In genomic region chr12:70280381-70280780, GRCm38 (mm10) we compare ENCODE assay signal across 24 mouse cellular contexts. TPM values are rescaled to one million over a fixed set of nuclear protein-coding genes. Genes with fewer than 3 reads are reported as not detected.
A peak's percentile ranks its signal among the peaks of the same experiment; 100 is the strongest.
DNase-seq lines count a peak whose midpoint lies in the region; ATAC-seq and TF ChIP-seq lines count a peak whose summit lies in the region.
"Had no signal": no experiment of that assay in that cellular context is flagged by ENCODE, and none has a peak within 500 bp of the region (broad histone marks: within the 10 kb centered on the region; RNA-seq: fewer than 3 reads in every experiment).

No protein-coding gene starts in this region.

- ATAC-seq in kidney, embryonic 16.5 days (ENCODE audit: low FRiP score, low TSS enrichment) = no peak
- peak; percentile 35; the same call in 1 of the 2 replicates for ATAC-seq in liver, embryonic 16.5 days (ENCODE audit: low read depth)
- ATAC-seq in liver, embryonic 12.5 days = no peak
- ATAC-seq in intestine, embryonic 16.5 days = no peak
- ATAC-seq: forebrain, embryonic 16.5 days; lung, postnatal 0 days had no signal

- TF ChIP-seq POLR2A in kidney, adult 2 months (IDR thresholded peaks at IDR 0.05; ENCODE audit: low read depth, low read length) = no peak

- no peak overlapping the region for H3K4me2 ChIP-seq in kidney, embryonic 16.5 days (replicated peaks; ENCODE audit: low read depth, low read length)
- no peak overlapping the region for H3K4me2 ChIP-seq in liver, embryonic 16.5 days (ENCODE audit: low read depth, low read length)
- H3K4me2 ChIP-seq in liver, embryonic 12.5 days = no peak overlapping the region
- H3K4me2 ChIP-seq in intestine, embryonic 16.5 days (ENCODE audit: low read depth, low read length) = no peak overlapping the region
- H3K4me2 ChIP-seq: heart, embryonic 12.5 days; limb, embryonic 12.5 days; liver, embryonic 15.5 days; midbrain, embryonic 11.5 days had no signal

- H3K27ac ChIP-seq in kidney, adult 2 months (ENCODE audit: insufficient read depth, low read depth, low read length) = no peak overlapping the region
- H3K27ac ChIP-seq in kidney, embryonic 16.5 days (ENCODE audit: low read length) = no peak overlapping the region
- H3K27ac ChIP-seq in liver, embryonic 16.5 days (ENCODE audit: low read length) = no peak overlapping the region
- no peak overlapping the region for H3K27ac ChIP-seq in liver, embryonic 12.5 days
- H3K27ac ChIP-seq in intestine, embryonic 16.5 days (ENCODE audit: low read length) = no peak overlapping the region
- H3K27ac ChIP-seq: embryonic facial prominence, embryonic 10.5 days; limb, embryonic 12.5 days; liver, embryonic 15.5 days had no signal

- H3K36me3 ChIP-seq in kidney, adult 2 months (ENCODE audit: control insufficient read depth, insufficient read depth, low read length) = no peaks in the 10 kb centered on the region
- no peaks in the 10 kb centered on the region for H3K36me3 ChIP-seq in kidney, embryonic 16.5 days (ENCODE audit: insufficient read depth, low read length)
- H3K36me3 ChIP-seq in liver, embryonic 16.5 days (ENCODE audit: control insufficient read depth, insufficient read depth) = no peaks in the 10 kb centered on the region
- no peaks in the 10 kb centered on the region for H3K36me3 ChIP-seq in liver, embryonic 12.5 days
- no peaks in the 10 kb centered on the region for H3K36me3 ChIP-seq in intestine, embryonic 16.5 days (ENCODE audit: control insufficient read depth, insufficient read depth, low read length)
- H3K36me3 ChIP-seq: embryonic facial prominence, embryonic 10.5 days; heart, embryonic 12.5 days; limb, embryonic 12.5 days; liver, embryonic 15.5 days had no signal

- H3K4me1 ChIP-seq in kidney, adult 2 months (ENCODE audit: control insufficient read depth, insufficient read depth, low read length) = peaks cover 4% of the 10 kb centered on the region; the same call in 1 of the 2 replicates
- H3K4me1 ChIP-seq in kidney, embryonic 16.5 days (ENCODE audit: insufficient read depth, low read length) = peaks cover 8% of the 10 kb centered on the region
- no peaks in the 10 kb centered on the region for H3K4me1 ChIP-seq in liver, embryonic 16.5 days (ENCODE audit: control insufficient read depth, low read depth, low read length)
- no peaks in the 10 kb centered on the region for H3K4me1 ChIP-seq in liver, embryonic 12.5 days
- no peaks in the 10 kb centered on the region for H3K4me1 ChIP-seq in intestine, embryonic 16.5 days (ENCODE audit: control insufficient read depth, insufficient read depth, low read length)
- H3K4me1 ChIP-seq: liver, embryonic 15.5 days had no signal

- no peak for TF ChIP-seq CTCF in kidney, adult 2 months (conservative IDR thresholded peaks at IDR 0.05; ENCODE audit: insufficient read depth, insufficient read length, low read depth, low read length)

- H3K27me3 ChIP-seq in kidney, adult 2 months (replicated peaks; ENCODE audit: control insufficient read depth, insufficient read depth, low read length) = no peaks in the 10 kb centered on the region
- no peaks in the 10 kb centered on the region for H3K27me3 ChIP-seq in kidney, embryonic 16.5 days (ENCODE audit: insufficient read depth, low read length)
- no peaks in the 10 kb centered on the region for H3K27me3 ChIP-seq in liver, embryonic 16.5 days (ENCODE audit: control insufficient read depth, insufficient read depth, low read depth, low read length)
- H3K27me3 ChIP-seq in liver, embryonic 12.5 days (replicated peaks) = no peaks in the 10 kb centered on the region
- no peaks in the 10 kb centered on the region for H3K27me3 ChIP-seq in intestine, embryonic 16.5 days (replicated peaks; ENCODE audit: control insufficient read depth, insufficient read depth, low read length)
- H3K27me3 ChIP-seq: heart, embryonic 12.5 days; liver, embryonic 15.5 days had no signal

- no peak overlapping the region for H3K4me3 ChIP-seq in kidney, adult 2 months (ENCODE audit: insufficient read depth, low read depth, low read length)
- no peak overlapping the region for H3K4me3 ChIP-seq in kidney, embryonic 16.5 days (ENCODE audit: low read length)
- no peak overlapping the region for H3K4me3 ChIP-seq in liver, embryonic 16.5 days (ENCODE audit: low read depth, low read length)
- H3K4me3 ChIP-seq in liver, embryonic 12.5 days = no peak overlapping the region
- H3K4me3 ChIP-seq in intestine, embryonic 16.5 days (ENCODE audit: low read length) = no peak overlapping the region
- H3K4me3 ChIP-seq: embryonic facial prominence, embryonic 10.5 days; heart, embryonic 12.5 days; limb, embryonic 12.5 days; liver, embryonic 15.5 days had no signal

- no peak overlapping the region for H3K9ac ChIP-seq in kidney, embryonic 16.5 days (replicated peaks; ENCODE audit: low read length)
- H3K9ac ChIP-seq in liver, embryonic 16.5 days (ENCODE audit: low read depth, low read length) = no peak overlapping the region
- no peak overlapping the region for H3K9ac ChIP-seq in liver, embryonic 12.5 days
- no peak overlapping the region for H3K9ac ChIP-seq in intestine, embryonic 16.5 days (ENCODE audit: low read depth, low read length)
- H3K9ac ChIP-seq: heart, embryonic 12.5 days; limb, embryonic 12.5 days; liver, embryonic 15.5 days had no signal

- H3K9me3 ChIP-seq in kidney, embryonic 16.5 days (ENCODE audit: low read length) = no peaks in the 10 kb centered on the region
- no peaks in the 10 kb centered on the region for H3K9me3 ChIP-seq in liver, embryonic 16.5 days (replicated peaks; ENCODE audit: control insufficient read depth, low read length)
- no peaks in the 10 kb centered on the region for H3K9me3 ChIP-seq in liver, embryonic 12.5 days (replicated peaks)
- H3K9me3 ChIP-seq in intestine, embryonic 16.5 days (ENCODE audit: control insufficient read depth, low read length) = no peaks in the 10 kb centered on the region
- H3K9me3 ChIP-seq: embryonic facial prominence, embryonic 10.5 days; heart, embryonic 12.5 days; limb, embryonic 12.5 days; liver, embryonic 15.5 days had no signal

- 70% methylated on average over 10 of the region's 10 CpGs for WGBS in kidney, adult 2 months
- 83% methylated on average over 10 of the region's 10 CpGs for WGBS in kidney, embryonic 16.5 days
- WGBS in liver, embryonic 16.5 days (ENCODE audit: insufficient replicate concordance) = 62% methylated on average over 10 of the region's 10 CpGs
- WGBS in liver, embryonic 12.5 days (ENCODE audit: insufficient replicate concordance) = 63% methylated on average over 10 of the region's 10 CpGs
- 78% methylated on average over 10 of the region's 10 CpGs for WGBS in intestine, embryonic 16.5 days

- DNase-seq in kidney, adult 2 months = peak; percentile 58
- DNase-seq in T-cell, adult 2 months (ENCODE audit: low spot score) = peak; percentile 36
- peak; percentile 46 for DNase-seq in naive thymus-derived CD4-positive, alpha-beta T cell, adult 2 months (ENCODE audit: low read depth)
- DNase-seq in embryo, embryonic 10.5 days (ENCODE audit: low spot score) = no peak
- DNase-seq: adrenal gland, postnatal 36 days; cerebellum, adult 9-10 months; gastrocnemius, postnatal 14 days; heart, adult 18-20 months; heart, postnatal 10 days; right cerebral cortex, postnatal 25 days; spleen, adult 18-20 months; thymus, postnatal 14 days had no signal

RNA-seq across cellular contexts. Expression of gene Pygl, which starts 49.1 kb away (rescaled TPM):
- polyA plus RNA-seq in kidney, adult 2 months (2012; rRNA removed) = 37.4 and 38.5 TPM in 2 replicates
- 47.9 and 49.1 TPM in 2 replicates for polyA plus RNA-seq in kidney, embryonic 16.5 days (2015; fragmentation: Nextera tagmentation; extraction: Ambion mirVana)
- 127 and 148 TPM in 2 replicates for polyA plus RNA-seq in liver, embryonic 16.5 days (2015; fragmentation: Nextera tagmentation; extraction: Ambion mirVana)
- 29.4 and 29.5 TPM in 2 replicates for polyA plus RNA-seq in liver, embryonic 12.5 days (2016; fragmentation: Nextera tagmentation; extraction: Ambion mirVana)
- 24.3 and 27.6 TPM in 2 replicates for polyA plus RNA-seq in intestine, embryonic 16.5 days (2015; fragmentation: Nextera tagmentation; extraction: Ambion mirVana)
- polyA plus RNA-seq: C2C12 had no signal
